Mouse (Mus musculus) liver, embryonic 15.5 days (tissue): ENCODE measurements around the gene Reg1. TPM values are rescaled to one million over a fixed set of nuclear protein-coding genes. Genes with fewer than 3 reads are reported as not detected.

Experiments
- ATAC-seq: fragments of 200-750 bp; cut with Nextera tagmentation; 2 replicates; pipeline ENCODE4 v1.8.0; 2017; ENCODE audit warnings: moderate number of reproducible peaks, mild to moderate bottlenecking, moderate library complexity; ENCODE audit not compliant: insufficient read depth
- H3K27ac ChIP-seq: fragments of 300-500 bp; sonication (generic); replicated peaks from 2 replicates; pipeline ENCODE4 v1.5.1; 2015; ENCODE audit warnings: mild to moderate bottlenecking, inconsistent platforms
- H3K27me3 ChIP-seq: fragments of 300-500 bp; sonication (generic); 2 replicates; pipeline ENCODE4 v1.6.1; 2015; ENCODE audit warnings: mild to moderate bottlenecking, inconsistent platforms
- H3K36me3 ChIP-seq: fragments of 300-500 bp; sonication (generic); replicated peaks from 2 replicates; pipeline ENCODE4 v1.6.1; 2015; ENCODE audit warnings: moderate library complexity, mild to moderate bottlenecking, inconsistent platforms
- H3K4me1 ChIP-seq: fragments of 300-500 bp; sonication (generic); replicated peaks from 2 replicates; pipeline ENCODE4 v1.6.1; 2015; ENCODE audit warnings: inconsistent platforms
- H3K4me2 ChIP-seq: fragments of 300-500 bp; sonication (generic); 2 replicates; pipeline ENCODE4 v1.6.1; 2015; ENCODE audit warnings: moderate library complexity, mild to moderate bottlenecking, inconsistent platforms
- H3K4me3 ChIP-seq: fragments of 300-500 bp; sonication (generic); replicated peaks from 2 replicates; pipeline ENCODE4 v1.5.1; 2015; ENCODE audit warnings: mild to moderate bottlenecking, inconsistent platforms
- H3K9ac ChIP-seq: fragments of 300-500 bp; sonication (generic); 2 replicates; pipeline ENCODE4 v1.6.1; 2015; ENCODE audit warnings: moderate library complexity, mild to moderate bottlenecking, inconsistent platforms
- H3K9me3 ChIP-seq: fragments of 300-500 bp; sonication (generic); replicated peaks from 2 replicates; pipeline ENCODE4 v1.6.1; 2016; ENCODE audit warnings: inconsistent platforms
- WGBS: fragments of 180-500 bp; shearing (Covaris S2); methylation state at CpG from one replicate; pipeline ENCODE4 v1.1.7; 2015; ENCODE audit warnings: mixed read lengths; ENCODE audit not compliant: insufficient replicate concordance; 5-methylcytosine and 5-hydroxymethylcytosine counted together
- polyA plus RNA-seq: library from polyadenylated mRNA; unstranded; fragments of >200 nt; fragmentation: Nextera tagmentation; extraction: Ambion mirVana; gene quantifications from 2 replicates; pipeline ENCODE4 v1.2.1, GENCODE M21; 2015

Gene Reg1
- polyA plus RNA-seq, 1 experiment from 2014 or later = not detected

DNA sequence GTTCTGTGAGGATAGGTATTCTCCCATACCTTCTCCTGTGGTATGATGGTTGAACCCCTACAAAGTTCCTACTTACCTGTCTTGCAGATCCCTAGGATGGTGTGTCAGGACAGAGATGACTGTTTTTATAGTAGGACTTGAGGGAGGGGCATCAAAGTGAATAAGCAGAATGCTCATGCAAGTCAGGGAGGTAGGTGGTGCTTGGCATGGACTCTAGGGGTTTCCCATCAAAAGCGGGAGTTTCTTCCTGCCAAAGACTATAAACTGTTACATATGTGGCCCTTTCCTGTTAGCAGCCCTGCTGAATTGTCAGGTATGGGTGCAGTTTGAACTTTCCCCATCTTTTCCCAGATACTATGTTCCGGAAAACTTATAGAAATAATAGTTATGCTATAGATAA is 46.3 kb downstream of the Reg1 start, which contains the start of gene Reg3g:
Reg3g (minus strand) TSS at position 101 of the 400 bp plus-strand sequence.
- Histone ChIP-seq H3K36me3 (no peaks in the 10 kb centered on the region), H3K4me1 (no peaks in the 10 kb centered on the region), H3K27ac (no peak within 1 kb of the TSS), H3K9ac (no peak within 1 kb of the TSS), H3K27me3 (no peaks in the 10 kb centered on the region), H3K4me3 (no peak within 1 kb of the TSS), H3K4me2 (no peak within 1 kb of the TSS), H3K9me3 (no peaks in the 10 kb centered on the region)
- WGBS = 61% methylated on average over 2 of the region's 2 CpGs
- no peak for ATAC-seq

- no peak for ATAC-seq
- Histone ChIP-seq H3K9me3 (no peaks in the 10 kb centered on the region), H3K4me3 (no peak overlapping the region), H3K36me3 (no peaks in the 10 kb centered on the region), H3K9ac (no peak overlapping the region), H3K27ac (no peak overlapping the region), H3K4me2 (no peak overlapping the region), H3K27me3 (no peaks in the 10 kb centered on the region), H3K4me1 (no peaks in the 10 kb centered on the region)
- WGBS = 51% methylated on average over 3 of the region's 3 CpGs
Measured at GRCm38 (mm10) chr6:78469287-78469686, 46.8 kb downstream of the Reg1 start.

Other genes with a start within 250 kb of the Reg1 start
- not detected in 2 replicates for gene Reg3b, start 52.1 kb upstream of the Reg1 start, polyA plus RNA-seq
- not detected in 2 replicates for gene Reg3d, start 43.8 kb upstream of the Reg1 start, polyA plus RNA-seq
- not detected in 2 replicates for gene Reg3a, start 42.0 kb upstream of the Reg1 start, polyA plus RNA-seq
- gene Reg2, start 27.1 kb upstream of the Reg1 start, polyA plus RNA-seq = not detected in 2 replicates
- gene Reg3g, start 46.2 kb downstream of the Reg1 start, polyA plus RNA-seq = not detected in 2 replicates